Mouse (Mus musculus): Measurements from ENCODE around the gene Ptpn7. TPM values are rescaled to one million over a fixed set of nuclear protein-coding genes. Genes with fewer than 3 reads are reported as not detected.

Ptpn7 gene
- total and polyA plus RNA-seq, 3 experiments, result 202 to 215 TPM; not detected in 1

DNA sequence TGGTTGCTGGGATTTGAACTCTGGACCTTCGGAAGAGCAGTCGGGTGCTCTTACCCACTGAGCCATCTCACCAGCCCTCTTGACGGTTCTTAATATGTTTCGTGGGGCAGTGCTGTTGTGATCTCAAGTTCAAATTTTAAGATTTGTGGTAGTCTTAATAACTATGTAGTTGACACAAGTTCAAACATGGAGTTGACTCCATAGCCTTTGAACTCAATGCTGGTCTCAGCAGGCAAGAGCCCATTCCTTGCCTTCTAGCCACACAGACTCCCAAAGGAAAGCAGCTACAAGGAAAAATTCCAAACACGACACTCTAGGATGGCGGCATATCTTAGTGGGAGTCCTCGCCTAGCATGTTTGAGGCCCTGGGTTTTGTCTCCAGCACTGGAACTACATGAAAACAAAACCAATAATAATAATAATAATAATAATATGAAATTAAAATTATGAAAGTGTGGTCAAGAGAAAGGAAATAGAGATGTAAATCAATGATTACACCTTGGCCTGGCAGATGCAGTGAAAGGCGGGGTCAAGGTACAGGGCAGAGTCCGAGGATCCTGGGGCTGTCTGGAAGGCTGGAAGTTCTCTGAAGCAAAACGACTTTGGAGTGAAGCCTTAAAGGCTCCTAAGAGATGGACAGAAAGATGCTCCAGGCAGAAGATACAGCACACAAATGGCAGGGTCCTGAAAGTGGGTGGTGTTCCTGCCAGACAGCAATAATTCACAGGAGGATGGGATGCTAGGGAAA is 36.1 kb downstream of the Ptpn7 start:
- Histone ChIP-seq H3K9ac (ENCODE audit: control insufficient read depth, low read depth, low read length, poor library complexity, severe bottlenecking) (no peak overlapping the region), H3K79me2 (ENCODE audit: control insufficient read depth, insufficient read depth, low read length, poor library complexity) (no peaks in the 10 kb centered on the region), H3K4me3 (ENCODE audit: control insufficient read depth in 1 of 2, insufficient read depth in 1 of 2, low read depth in 2 of 2, low read length in 2 of 2) (no peak overlapping the region), H3K4me1 (ENCODE audit: control insufficient read depth in 1 of 2, insufficient read depth in 2 of 2, low read length in 2 of 2) (no peaks in the 10 kb centered on the region), H3K9me3 (replicated peaks; ENCODE audit: insufficient read depth, low read length) (no peaks in the 10 kb centered on the region), H3K27ac (ENCODE audit: control insufficient read depth, low read depth, low read length) (no peak overlapping the region), H3K36me3 (ENCODE audit: control insufficient read depth in 1 of 2, insufficient read depth in 2 of 2, low read length in 2 of 2) (no peaks in the 10 kb centered on the region), H3K27me3 (ENCODE audit: control insufficient read depth in 1 of 2, insufficient read depth in 2 of 2, low read length in 2 of 2) (peaks cover 3 to 4% of the 10 kb centered on the region in 2 experiments; a peak in 3 of 4 replicates)
- no peak for DNase-seq (ENCODE audit: low read depth, low spot score)
- no peak for TF ChIP-seq UBTF (IDR thresholded peaks at IDR 0.05; ENCODE audit: borderline replicate concordance, insufficient read depth, low read depth, low read length)
- no peak for TF ChIP-seq SMC3 (IDR thresholded peaks at IDR 0.05; ENCODE audit: low read depth, low read length)
- no peak for TF ChIP-seq TCF12 (IDR thresholded peaks at IDR 0.05; ENCODE audit: low read depth, low read length)
- TF ChIP-seq CTCF (IDR thresholded peaks at IDR 0.05 in 2 of 3, conservative IDR thresholded peaks at IDR 0.05 in 1 of 3; ENCODE audit: control insufficient read depth in 1 of 3, insufficient read depth in 1 of 3, low read depth in 2 of 3, low read length in 3 of 3, poor library complexity in 1 of 3, severe bottlenecking in 1 of 3), result no peak

- DNase-seq (ENCODE audit: low read depth, low spot score), result no peak
- peaks cover 0 to 1% of the 10 kb centered on the region in 2 experiments; a peak in 1 of 4 replicates for H3K27me3 ChIP-seq (ENCODE audit: control insufficient read depth in 1 of 2, insufficient read depth in 2 of 2, low read length in 2 of 2)
- H3K9me3 ChIP-seq (replicated peaks; ENCODE audit: insufficient read depth, low read length), result no peaks in the 10 kb centered on the region
- TF ChIP-seq KAT2A (conservative IDR thresholded peaks at IDR 0.05; ENCODE audit: low read depth, low read length) (no peak), HCFC1 (IDR thresholded peaks at IDR 0.05; ENCODE audit: low read depth, low read length) (no peak), ZMIZ1 (IDR thresholded peaks at IDR 0.05; ENCODE audit: low read depth, low read length) (no peak), TBP (IDR thresholded peaks at IDR 0.05; ENCODE audit: low read depth, low read length) (no peak), POLR2AphosphoS2 (IDR thresholded peaks at IDR 0.05; ENCODE audit: low read length) (no peak)
- no peaks in the 10 kb centered on the region for H3K79me2 ChIP-seq (ENCODE audit: control insufficient read depth, insufficient read depth, low read length, poor library complexity)
- no peak overlapping the region for H3K9ac ChIP-seq (ENCODE audit: control insufficient read depth, low read depth, low read length, poor library complexity, severe bottlenecking)
- H3K4me3 ChIP-seq (ENCODE audit: control insufficient read depth in 1 of 2, insufficient read depth in 1 of 2, low read depth in 2 of 2, low read length in 2 of 2), result no peak overlapping the region
- H3K36me3 ChIP-seq (ENCODE audit: control insufficient read depth in 1 of 2, insufficient read depth in 2 of 2, low read length in 2 of 2), result no peaks in the 10 kb centered on the region
- H3K4me1 ChIP-seq (ENCODE audit: control insufficient read depth in 1 of 2, insufficient read depth in 2 of 2, low read length in 2 of 2), result no peaks in the 10 kb centered on the region
- H3K27ac ChIP-seq (ENCODE audit: control insufficient read depth, low read depth, low read length), result no peak overlapping the region
Measured at GRCm38 (mm10) chr1:135169556-135170224, 37.2 kb downstream of the Ptpn7 start.

GRCm38 (mm10) chr1:135170299-135170698 is 37.8 kb downstream of the Ptpn7 start:
- Histone ChIP-seq H3K4me3 (ENCODE audit: control insufficient read depth in 1 of 2, insufficient read depth in 1 of 2, low read depth in 2 of 2, low read length in 2 of 2) (no peak overlapping the region), H3K9ac (ENCODE audit: control insufficient read depth, low read depth, low read length, poor library complexity, severe bottlenecking) (no peak overlapping the region), H3K27me3 (ENCODE audit: control insufficient read depth in 1 of 2, insufficient read depth in 2 of 2, low read length in 2 of 2) (peaks cover 0 to 1% of the 10 kb centered on the region in 2 experiments; a peak in 1 of 4 replicates), H3K27ac (ENCODE audit: control insufficient read depth, low read depth, low read length) (no peak overlapping the region), H3K36me3 (ENCODE audit: control insufficient read depth in 1 of 2, insufficient read depth in 2 of 2, low read length in 2 of 2) (no peaks in the 10 kb centered on the region), H3K4me1 (ENCODE audit: control insufficient read depth in 1 of 2, insufficient read depth in 2 of 2, low read length in 2 of 2) (no peaks in the 10 kb centered on the region), H3K79me2 (ENCODE audit: control insufficient read depth, insufficient read depth, low read length, poor library complexity) (no peaks in the 10 kb centered on the region), H3K9me3 (replicated peaks; ENCODE audit: insufficient read depth, low read length) (no peaks in the 10 kb centered on the region)
- no peak for DNase-seq (ENCODE audit: low read depth, low spot score)
- TF ChIP-seq UBTF (IDR thresholded peaks at IDR 0.05; ENCODE audit: borderline replicate concordance, insufficient read depth, low read depth, low read length), result no peak
- no peak for TF ChIP-seq KAT2A (conservative IDR thresholded peaks at IDR 0.05; ENCODE audit: low read depth, low read length)
- TF ChIP-seq ETS1 (IDR thresholded peaks at IDR 0.05; ENCODE audit: low read depth, low read length), result no peak
- no peak for TF ChIP-seq SIN3A (IDR thresholded peaks at IDR 0.05; ENCODE audit: low read length)
- no peak for TF ChIP-seq USF1 (IDR thresholded peaks at IDR 0.05; ENCODE audit: low read depth, low read length)
- TF ChIP-seq RCOR1 (IDR thresholded peaks at IDR 0.05; ENCODE audit: low read depth, low read length), result no peak
- TF ChIP-seq MAFK (IDR thresholded peaks at IDR 0.05; ENCODE audit: borderline replicate concordance, low read depth, low read length), result no peak
- TF ChIP-seq ZC3H11A (IDR thresholded peaks at IDR 0.05; ENCODE audit: low read depth, low read length), result no peak
- no peak for TF ChIP-seq NELFE (IDR thresholded peaks at IDR 0.05; ENCODE audit: low read depth, low read length)
- no peak for TF ChIP-seq POLR2AphosphoS5 (IDR thresholded peaks at IDR 0.05; ENCODE audit: borderline replicate concordance, low read depth, low read length)
- TF ChIP-seq MYB (IDR thresholded peaks at IDR 0.05; ENCODE audit: low read depth, low read length), result no peak
- no peak for TF ChIP-seq SMC3 (IDR thresholded peaks at IDR 0.05; ENCODE audit: low read depth, low read length)
- TF ChIP-seq MYC (IDR thresholded peaks at IDR 0.05; ENCODE audit: low read depth, low read length), result no peak
- TF ChIP-seq MEF2A (IDR thresholded peaks at IDR 0.05; ENCODE audit: extremely low read depth, insufficient replicate concordance, low read depth, low read length, poor library complexity, severe bottlenecking), result no peak
- TF ChIP-seq BHLHE40 (IDR thresholded peaks at IDR 0.05; ENCODE audit: borderline replicate concordance, low read depth, low read length), result no peak
- TF ChIP-seq GATA1 (IDR thresholded peaks at IDR 0.05; ENCODE audit: low read depth, low read length), result no peak
- TF ChIP-seq E2F4 (IDR thresholded peaks at IDR 0.05; ENCODE audit: borderline replicate concordance, low read depth, low read length), result no peak
